Mouse (Mus musculus) lung, postnatal 0 days (tissue): Measurements from ENCODE around the gene Ccdc167. TPM values are rescaled to one million over a fixed set of nuclear protein-coding genes. Genes with fewer than 3 reads are reported as not detected.
"Not testable (repeated sequence)": the region's sequence is repeated elsewhere in the genome, so short reads cannot be mapped to it uniquely, and the experiment has no call there.

ENCODE experiments used
- ATAC-seq: fragments of 200-750 bp; cut with Nextera tagmentation; 2 replicates; pipeline ENCODE4 v1.8.0; 2017; ENCODE audit warnings: moderate library complexity
- DNase-seq: peaks from one replicate; pipeline ENCODE4 v3.0.0-alpha.2; 2016; ENCODE audit warnings: low spot score
- H3K27ac ChIP-seq: fragments of 300-500 bp; sonication (generic); 2 replicates; pipeline ENCODE4 v1.5.1; 2014; ENCODE audit warnings: antibody characterized with exemption, mild to moderate bottlenecking, low read length, mixed read lengths
- H3K27me3 ChIP-seq: fragments of 300-500 bp; sonication (generic); replicated peaks from 2 replicates; pipeline ENCODE4 v1.6.1; 2014; ENCODE audit warnings: low read length, mixed read lengths; ENCODE audit not compliant: insufficient read depth
- H3K36me3 ChIP-seq: fragments of 300-500 bp; sonication (generic); 2 replicates; pipeline ENCODE4 v1.6.1; 2014; ENCODE audit warnings: low read length, mixed read lengths; ENCODE audit not compliant: insufficient read depth
- H3K4me1 ChIP-seq: fragments of 300-500 bp; sonication (generic); 2 replicates; pipeline ENCODE4 v1.6.1; 2014; ENCODE audit warnings: antibody characterized with exemption, low read depth, low read length, mixed read lengths; ENCODE audit not compliant: insufficient read depth
- H3K4me2 ChIP-seq: fragments of 300-500 bp; sonication (generic); replicated peaks from 2 replicates; pipeline ENCODE4 v1.6.1; 2014; ENCODE audit warnings: low read depth, mild to moderate bottlenecking, low read length, moderate library complexity, mixed read lengths
- H3K4me3 ChIP-seq: fragments of 300-500 bp; sonication (generic); 2 replicates; pipeline ENCODE4 v1.5.1; 2014; ENCODE audit warnings: low read depth, low read length
- H3K9ac ChIP-seq: fragments of 300-500 bp; sonication (generic); replicated peaks from 2 replicates; pipeline ENCODE4 v1.6.1; 2014; ENCODE audit warnings: low read depth, mild to moderate bottlenecking
- H3K9me3 ChIP-seq: fragments of 300-500 bp; sonication (generic); 2 replicates; pipeline ENCODE4 v1.6.1; 2016; ENCODE audit warnings: low read length, mixed read lengths
- CTCF ChIP-seq: IDR thresholded peaks from 2 replicates; pipeline ENCODE4 v1.5.1; 2016; ENCODE audit warnings: antibody characterized with exemption, mild to moderate bottlenecking
- EP300 ChIP-seq: IDR thresholded peaks from 2 replicates; pipeline ENCODE4 v1.6.1; 2016; ENCODE audit warnings: antibody characterized with exemption, mild to moderate bottlenecking, control low read depth
- WGBS: fragments of 180-500 bp; shearing (Covaris S2); extraction: QIAGEN DNeasy Blood & Tissue Kit; methylation state at CpG from one replicate; pipeline ENCODE4 v1.1.7; 2014; 5-methylcytosine and 5-hydroxymethylcytosine counted together
- polyA plus RNA-seq: library from polyadenylated mRNA; unstranded; fragments of >200 nt; fragmentation: Nextera tagmentation; extraction: Ambion mirVana; gene quantifications from 2 replicates; pipeline ENCODE4 v1.2.1, GENCODE M21; 2015

Ccdc167 gene
- polyA plus RNA-seq, 1 experiment from 2014 or later = 4.1 TPM

- DNase-seq (no peak), ATAC-seq (no peak)
- WGBS = 55% methylated on average over 11 of the region's 11 CpGs
- TF ChIP-seq EP300 (no peak), CTCF (no peak)
- Histone ChIP-seq H3K4me3 (no peak overlapping the region), H3K9ac (no peak overlapping the region), H3K4me1 (peaks cover 10% of the 10 kb centered on the region; the same call in 1 of the 2 replicates), H3K27me3 (no peaks in the 10 kb centered on the region), H3K27ac (no peak overlapping the region), H3K36me3 (no peaks in the 10 kb centered on the region), H3K9me3 (no peaks in the 10 kb centered on the region), H3K4me2 (no peak overlapping the region)
Observed at GRCm38 (mm10) chr17:29720755-29721365, 4.0 kb upstream of the Ccdc167 start.

GRCm38 (mm10) chr17:29719628-29720575 lies 3.1 kb upstream of the Ccdc167 start:
- Histone ChIP-seq H3K27ac (no peak overlapping the region), H3K4me3 (no peak overlapping the region), H3K27me3 (no peaks in the 10 kb centered on the region), H3K36me3 (no peaks in the 10 kb centered on the region), H3K4me2 (no peak overlapping the region), H3K9ac (no peak overlapping the region), H3K4me1 (peaks cover 10% of the 10 kb centered on the region; the same call in 1 of the 2 replicates), H3K9me3 (no peaks in the 10 kb centered on the region)
- WGBS = 74% methylated on average over 13 of the region's 13 CpGs
- DNase-seq (no peak), ATAC-seq (no peak)
- no peak for TF ChIP-seq CTCF
- TF ChIP-seq EP300 = no peak

GRCm38 (mm10) chr17:29718660-29719059 lies 1.8 kb upstream of the Ccdc167 start:
- Histone ChIP-seq H3K36me3 (no peaks in the 10 kb centered on the region), H3K4me3 (no peak overlapping the region), H3K9ac (no peak overlapping the region), H3K4me2 (no peak overlapping the region), H3K27ac (no peak overlapping the region), H3K27me3 (no peaks in the 10 kb centered on the region), H3K9me3 (no peaks in the 10 kb centered on the region), H3K4me1 (peaks cover 10% of the 10 kb centered on the region; the same call in 1 of the 2 replicates)
- whole genome bisulfite sequencing = 87% methylated on average over 8 of the region's 8 CpGs
- no peak for TF ChIP-seq CTCF
- no peak for TF ChIP-seq EP300
- ATAC-seq (no peak), DNase-seq (no peak)

GRCm38 (mm10) chr17:29713734-29714133 lies 3.1 kb downstream of the Ccdc167 start:
- H3K9me3 ChIP-seq = not testable (repeated sequence)

GRCm38 (mm10) chr17:29712565-29712964 lies 4.3 kb downstream of the Ccdc167 start:
- Histone ChIP-seq H3K4me1 (peaks cover 10% of the 10 kb centered on the region; the same call in 1 of the 2 replicates), H3K4me3 (no peak overlapping the region), H3K27me3 (no peaks in the 10 kb centered on the region), H3K4me2 (no peak overlapping the region), H3K27ac (no peak overlapping the region), H3K36me3 (no peaks in the 10 kb centered on the region), H3K9ac (no peak overlapping the region), H3K9me3 (no peaks in the 10 kb centered on the region)
- DNase-seq (no peak), ATAC-seq (no peak)
- WGBS = 67% methylated on average over 7 of the region's 7 CpGs
- no peak for TF ChIP-seq CTCF
- TF ChIP-seq EP300 = no peak

More at GRCm38 (mm10) chr17:29713734-29714133, 3.1 kb downstream of the Ccdc167 start:
- not testable (repeated sequence) for H3K4me3 ChIP-seq, DNase-seq, ATAC-seq, H3K4me1 ChIP-seq, H3K9ac ChIP-seq, H3K27ac ChIP-seq, H3K4me2 ChIP-seq, H3K36me3 ChIP-seq, H3K27me3 ChIP-seq
- WGBS = 95% methylated on average over 4 of the region's 4 CpGs

GRCm38 (mm10) chr17:29711745-29712431 lies 5.0 kb downstream of the Ccdc167 start:
- no peaks in the 10 kb centered on the region for H3K27me3 ChIP-seq
- TF ChIP-seq EP300 (no peak), CTCF (no peak)
- no peaks in the 10 kb centered on the region for H3K9me3 ChIP-seq
- no peak overlapping the region for H3K27ac ChIP-seq
- H3K9ac ChIP-seq = no peak overlapping the region
- WGBS = 64% methylated on average over 8 of the region's 8 CpGs
- H3K4me3 ChIP-seq = no peak overlapping the region
- H3K36me3 ChIP-seq = no peaks in the 10 kb centered on the region
- peaks cover 7% of the 10 kb centered on the region; the same call in 1 of the 2 replicates for H3K4me1 ChIP-seq
- DNase-seq (no peak), ATAC-seq (no peak)
- no peak overlapping the region for H3K4me2 ChIP-seq
